Mouse (Mus musculus) right cerebral cortex, postnatal 14 days (tissue): ENCODE data around the gene She.
A peak's percentile ranks its signal among the peaks of the same experiment; 100 is the strongest.
"Not testable (repeated sequence)": the region's sequence is repeated elsewhere in the genome, so short reads cannot be mapped to it uniquely, and the experiment has no call there.

Source experiments
- DNase-seq: peaks from one replicate; pipeline ENCODE4 v3.0.0; 2022

Gene She

DNA sequence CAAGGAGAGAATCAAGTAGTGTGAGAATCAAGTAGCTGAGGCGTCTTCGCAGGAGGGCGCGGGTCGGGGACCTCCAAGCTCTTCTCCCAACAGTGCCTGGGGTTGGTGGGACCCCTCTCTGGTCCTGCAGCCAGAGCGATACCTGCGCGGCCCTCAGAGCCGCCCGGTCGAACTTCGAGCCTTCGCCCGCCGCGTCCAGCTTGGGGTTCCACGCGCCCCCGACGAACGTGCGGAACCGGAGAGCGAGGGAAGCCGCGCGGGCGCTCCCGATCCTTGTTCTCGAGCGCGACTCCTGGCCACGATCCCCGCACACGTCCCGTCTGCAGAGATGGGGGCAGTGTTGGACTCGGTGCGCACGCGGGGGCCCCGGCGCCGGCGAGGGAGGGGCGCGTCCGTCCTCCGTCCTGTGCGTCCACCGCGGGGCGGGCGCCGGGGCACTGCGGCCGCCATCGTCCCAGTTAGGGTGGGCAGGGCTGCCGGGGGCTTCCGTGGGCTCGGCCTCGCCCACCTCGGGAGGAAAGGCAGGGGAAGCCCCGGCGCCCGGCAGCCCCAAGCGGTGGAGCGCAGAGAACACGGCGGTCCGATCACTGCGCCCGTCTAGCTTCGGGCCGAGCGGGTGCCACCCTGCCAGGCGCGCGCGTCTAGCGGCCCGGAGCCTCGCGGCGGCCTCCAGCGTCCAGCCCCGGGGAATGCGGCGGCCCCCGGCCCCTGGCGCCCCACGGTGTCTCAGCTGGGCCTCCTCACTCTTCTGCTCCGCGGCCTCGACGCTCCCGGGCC is at the start of gene She:
Gene She (plus strand): TSS at position 556 of the 777 bp plus-strand sequence.
- no peak for DNase-seq

DNA sequence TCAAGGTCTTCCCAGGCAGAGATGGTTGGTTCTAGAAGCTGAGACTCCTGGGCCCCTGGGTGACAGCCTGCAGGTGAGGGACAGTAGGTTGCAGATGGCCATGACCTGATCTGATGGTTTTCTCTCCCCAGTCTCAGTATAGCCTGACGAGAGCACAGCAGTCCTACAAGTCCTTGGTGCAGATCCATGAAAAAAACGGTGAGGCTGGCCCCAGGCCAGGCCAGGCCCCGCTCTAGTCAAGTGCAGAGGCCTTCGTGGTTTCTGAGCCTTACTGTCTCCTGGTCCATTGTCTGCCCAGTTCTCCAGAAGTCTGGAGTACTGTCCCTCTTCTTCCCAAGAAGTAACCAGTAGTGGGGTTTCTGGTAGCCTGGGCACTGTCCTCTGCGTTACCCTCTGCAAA is 49.5 kb upstream of the She start:
- no peak for DNase-seq

DNA sequence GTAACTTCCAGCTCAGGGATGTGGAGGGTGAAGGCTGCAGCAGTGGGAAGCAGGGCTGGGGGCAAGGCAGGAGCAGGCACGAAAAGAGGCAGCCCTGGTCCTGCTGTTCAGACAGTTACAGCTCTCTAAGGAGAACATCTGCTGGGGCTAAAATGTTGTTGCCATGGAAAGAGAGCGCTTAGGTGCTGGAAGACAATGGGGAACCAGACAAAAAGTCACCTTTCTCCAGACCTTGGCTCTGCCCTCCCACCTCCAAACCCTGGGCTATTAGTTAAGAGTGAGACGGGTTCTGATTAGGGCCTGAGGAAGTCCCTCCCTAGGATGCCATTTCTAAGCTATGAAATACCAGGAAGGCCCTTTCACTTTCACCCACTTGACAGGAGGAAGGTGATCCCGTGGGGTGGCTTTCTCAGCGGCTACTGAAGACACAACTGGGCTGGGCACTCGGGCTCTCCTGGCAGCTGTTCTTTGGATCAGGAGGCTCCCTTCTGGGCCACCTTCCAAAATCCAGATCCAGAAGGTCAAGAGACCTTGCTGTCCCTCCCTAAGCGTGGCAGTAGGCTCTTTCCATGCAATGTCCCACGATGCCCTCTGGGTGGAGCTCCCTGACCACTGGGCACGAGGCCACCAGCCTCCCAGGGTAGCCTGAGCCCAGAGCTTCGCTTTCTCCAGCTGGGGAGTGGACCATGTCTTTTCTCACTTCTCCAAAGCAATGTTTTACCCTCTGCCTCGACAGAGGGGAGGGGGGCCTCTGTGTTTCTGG is 46.0 kb upstream of the She start:
- DNase-seq, result peak; percentile 77

DNA sequence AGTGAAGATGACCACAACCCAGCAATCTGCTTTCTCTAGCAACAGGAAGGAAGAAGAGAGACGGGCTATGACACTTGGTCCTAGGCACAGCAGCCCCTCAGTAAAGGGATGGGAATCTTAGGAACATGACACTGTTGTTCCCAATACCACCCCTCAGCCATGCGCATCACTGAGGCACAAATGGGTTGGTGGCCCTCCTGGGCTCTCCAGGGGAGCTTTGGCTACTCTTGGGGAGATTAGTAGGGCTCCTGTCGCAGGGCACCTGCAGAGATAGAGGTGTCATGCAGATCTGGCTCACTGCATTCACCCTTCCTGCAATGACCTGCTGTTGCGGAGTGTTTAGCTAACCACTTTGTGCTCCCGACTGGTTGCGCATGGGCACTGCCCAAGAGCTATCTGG is 44.9 kb upstream of the She start:
- no peak for DNase-seq

DNA sequence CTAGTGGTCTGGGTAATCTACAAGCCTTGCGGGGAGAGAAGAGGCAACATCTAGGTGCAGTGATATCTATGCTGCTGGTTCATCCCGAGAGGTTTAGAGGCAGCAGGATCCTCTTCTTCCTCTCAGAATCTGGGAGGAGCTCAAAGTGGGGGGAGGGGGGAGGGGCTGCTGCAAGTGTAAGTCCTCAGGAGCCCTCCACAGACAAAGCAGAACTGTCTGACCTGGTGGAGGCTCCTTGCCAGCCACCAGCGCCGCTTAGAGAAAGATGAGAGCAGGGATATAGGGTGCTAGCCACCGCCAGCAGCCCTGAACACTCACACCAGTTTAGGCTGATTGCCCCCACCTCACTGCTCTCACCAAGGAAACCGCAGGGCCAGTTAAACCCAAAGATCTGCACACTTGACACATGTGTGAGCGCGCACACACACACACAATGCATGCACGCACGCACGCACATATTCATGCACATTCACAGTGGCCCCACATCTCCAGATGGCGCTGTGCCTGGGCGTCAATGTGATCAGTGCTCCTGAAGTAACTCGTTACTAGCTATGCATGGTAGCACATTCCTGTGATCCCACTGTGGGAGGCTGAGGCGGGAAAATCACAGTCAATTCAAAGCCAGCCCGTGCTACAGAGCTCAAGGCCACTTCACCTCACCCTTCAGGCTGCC is 42.4 kb upstream of the She start:
- DNase-seq, result peak; percentile 39

DNA sequence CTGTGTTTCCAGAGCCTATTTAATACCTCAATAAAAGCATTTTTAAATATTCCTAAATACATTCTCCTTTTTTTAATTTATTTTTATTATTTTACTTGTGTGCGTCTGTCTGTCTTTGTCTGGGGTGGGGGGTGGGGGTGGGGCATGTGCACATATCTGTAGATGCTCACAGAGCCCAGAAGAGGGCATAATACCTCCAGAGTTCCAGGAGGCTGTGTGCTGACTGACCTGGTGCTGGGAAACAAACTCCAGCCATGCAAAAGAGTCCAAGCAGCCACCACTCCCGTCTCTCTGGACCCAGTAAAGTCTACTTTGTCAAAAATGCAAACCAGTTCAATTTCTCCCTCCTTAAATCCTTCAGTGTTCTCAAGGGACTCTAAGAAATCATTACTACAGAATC is 36.6 kb upstream of the She start:
- no peak for DNase-seq

DNA sequence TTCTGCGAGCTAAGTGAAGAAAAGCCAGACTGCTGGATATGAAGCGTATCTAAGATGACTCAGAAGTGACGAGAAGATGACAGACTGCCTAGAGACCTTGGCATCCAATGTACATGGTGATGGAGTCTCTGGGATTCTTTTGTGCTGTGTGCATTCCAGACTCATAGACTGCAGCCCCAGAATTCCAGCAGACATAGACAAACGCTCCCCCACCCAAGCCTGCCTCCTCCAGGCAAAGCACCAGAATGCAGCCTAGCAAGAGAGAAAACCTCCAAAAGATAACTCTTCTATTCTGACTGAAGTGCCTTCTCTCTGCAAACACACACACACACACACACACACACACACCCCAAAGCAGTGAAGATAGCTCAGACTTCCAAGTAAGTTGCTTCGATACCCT is 35.4 kb upstream of the She start:
- no peak for DNase-seq

DNA sequence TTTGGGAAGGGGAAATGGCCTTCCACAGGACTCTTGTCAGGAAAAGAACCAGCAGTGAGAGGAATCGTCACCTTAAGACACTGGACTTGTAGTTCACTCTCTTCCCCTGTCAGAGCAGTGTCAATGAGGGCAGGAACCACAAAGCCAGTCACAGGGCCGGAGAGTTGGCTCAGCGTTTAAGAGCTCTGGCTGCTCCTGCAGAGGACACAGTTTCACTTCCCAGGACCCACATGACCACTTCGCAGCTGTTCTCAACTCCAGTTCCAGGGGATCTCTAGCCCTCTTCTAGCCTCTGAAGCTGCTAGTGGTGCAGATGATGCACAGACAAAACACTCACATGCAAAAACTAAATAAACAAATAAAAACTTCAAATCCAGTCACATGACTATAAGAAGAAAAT is 34.8 kb upstream of the She start:
- DNase-seq, result no peak

DNA sequence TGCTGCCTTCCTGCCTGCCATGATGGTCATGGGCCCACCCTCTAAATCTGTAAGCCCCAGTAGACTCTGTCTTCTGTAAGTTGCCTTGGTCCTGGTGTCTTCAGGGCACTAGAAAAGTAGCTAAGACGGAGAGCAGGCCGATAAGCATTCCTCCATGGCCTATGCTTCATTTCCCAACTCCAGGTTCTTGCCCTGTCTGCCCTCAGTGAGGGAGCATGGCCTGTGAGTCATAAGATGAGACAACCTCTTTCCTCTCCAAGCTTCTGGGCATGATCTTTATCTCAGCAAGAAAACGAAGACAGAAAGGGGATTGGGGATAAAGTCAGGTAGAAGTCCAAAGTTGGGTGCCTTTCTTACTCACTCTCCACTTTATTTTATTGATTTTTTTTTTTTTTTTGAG is 32.7 kb upstream of the She start:
- no peak for DNase-seq

DNA sequence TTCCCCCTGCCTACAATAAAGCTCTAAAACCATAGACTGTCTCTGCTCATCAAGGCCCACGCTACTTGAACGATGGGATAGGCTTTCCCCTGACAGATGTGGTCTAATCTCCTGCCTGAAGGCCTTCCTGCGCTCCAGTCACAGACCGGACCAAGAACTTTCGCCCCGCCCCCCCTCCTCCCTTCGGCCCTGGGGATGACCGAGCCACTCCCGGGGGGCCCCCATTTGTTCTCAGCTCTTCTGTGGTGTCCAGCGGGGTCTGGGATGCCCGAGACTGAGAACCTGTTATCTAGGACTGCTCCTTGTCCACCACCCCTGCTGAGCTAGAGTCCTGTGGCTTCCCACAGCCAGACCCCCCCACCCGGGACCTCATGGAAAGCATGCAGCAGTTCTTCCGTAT is 31.7 kb upstream of the She start:
- no peak for DNase-seq

DNA sequence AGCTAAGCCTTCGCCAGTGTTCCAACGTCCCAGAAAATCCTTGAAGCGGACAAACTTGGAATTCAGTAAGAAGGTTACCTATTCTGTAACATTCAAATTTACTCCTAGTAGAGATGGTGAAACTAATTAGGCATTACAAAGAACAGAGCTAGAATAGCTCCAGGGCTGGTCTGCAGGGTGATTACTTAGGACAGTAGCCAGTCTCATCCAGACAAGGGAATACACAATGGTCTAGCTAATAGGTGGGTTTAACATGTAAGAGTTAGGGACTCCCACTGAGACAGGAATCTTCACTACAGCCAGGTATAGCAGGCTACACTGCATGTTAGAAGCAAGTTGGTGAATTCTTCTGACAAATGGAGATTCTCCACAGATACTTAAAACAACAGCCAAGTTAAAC is 31.1 kb upstream of the She start:
- DNase-seq, result not testable (repeated sequence)

DNA sequence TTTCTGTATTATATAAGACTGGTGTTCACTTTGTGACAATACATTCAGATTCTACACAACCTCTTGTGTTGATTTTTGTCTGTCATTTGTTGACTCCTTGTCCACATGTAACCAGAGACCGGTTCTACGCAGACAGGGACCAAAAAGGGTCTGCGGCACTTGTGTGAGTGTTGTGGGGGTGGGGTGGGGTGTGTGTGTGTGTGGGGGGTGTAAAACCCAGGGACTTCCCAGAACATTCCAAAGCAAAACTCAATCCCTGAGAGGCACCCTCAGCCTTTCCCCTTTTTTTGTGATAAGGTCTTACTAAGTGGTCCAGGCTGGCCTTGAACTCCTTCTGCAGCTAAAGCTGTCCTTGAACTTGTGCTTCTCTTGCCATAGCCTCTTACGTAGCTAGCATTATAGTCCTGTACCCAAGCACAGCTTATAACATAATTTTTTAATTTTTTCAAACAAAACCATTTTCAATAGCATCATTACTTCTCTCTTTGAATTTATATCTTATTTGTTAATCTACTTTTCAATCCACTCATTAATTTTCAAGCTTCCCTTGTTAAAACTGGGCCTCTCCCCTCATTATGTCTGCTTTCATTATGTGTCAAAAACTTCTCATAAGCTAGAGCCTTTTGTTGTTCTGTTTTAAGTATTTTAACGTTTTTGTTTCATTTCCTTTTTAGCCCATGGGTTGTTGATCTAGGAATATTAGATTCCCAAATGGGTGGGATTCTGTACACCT is 30.2 kb upstream of the She start:
- DNase-seq, result no peak

DNA sequence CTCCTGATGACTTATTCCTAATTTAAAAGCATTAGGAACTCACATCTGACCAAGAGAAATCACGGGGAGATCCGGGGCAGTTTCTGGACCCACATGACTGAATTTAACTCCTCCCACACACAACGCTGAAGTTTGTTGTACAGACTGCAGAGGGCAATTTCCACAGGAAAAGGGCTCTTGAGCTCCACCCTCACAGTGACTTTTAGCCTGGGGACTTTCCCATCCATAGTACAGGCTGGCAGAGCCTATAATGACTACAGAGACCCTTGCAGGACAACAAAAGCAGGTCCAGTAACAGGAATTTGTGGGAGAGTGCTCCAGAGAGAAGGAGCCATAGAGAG is 29.7 kb upstream of the She start:
- no peak for DNase-seq

DNA sequence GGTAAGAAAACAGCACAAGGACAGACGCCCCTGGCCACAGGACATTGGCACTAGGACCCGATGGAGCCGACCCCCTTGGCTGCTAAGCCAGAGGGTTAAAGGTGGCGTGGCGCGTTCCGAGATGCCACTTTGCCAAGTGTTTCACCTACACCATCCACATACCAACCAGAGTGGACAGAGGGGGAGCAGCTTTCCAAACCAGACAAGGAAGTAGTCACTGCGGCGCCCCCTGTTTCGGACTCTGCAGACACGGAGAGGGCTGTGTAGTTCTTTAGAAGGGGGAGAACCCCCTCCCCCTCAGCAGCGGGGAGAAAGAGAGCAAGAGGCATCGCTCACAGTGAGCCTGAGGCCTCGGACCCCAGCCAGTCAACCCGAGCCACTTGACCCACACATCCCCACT is 28.3 kb upstream of the She start:
- DNase-seq, result no peak

DNA sequence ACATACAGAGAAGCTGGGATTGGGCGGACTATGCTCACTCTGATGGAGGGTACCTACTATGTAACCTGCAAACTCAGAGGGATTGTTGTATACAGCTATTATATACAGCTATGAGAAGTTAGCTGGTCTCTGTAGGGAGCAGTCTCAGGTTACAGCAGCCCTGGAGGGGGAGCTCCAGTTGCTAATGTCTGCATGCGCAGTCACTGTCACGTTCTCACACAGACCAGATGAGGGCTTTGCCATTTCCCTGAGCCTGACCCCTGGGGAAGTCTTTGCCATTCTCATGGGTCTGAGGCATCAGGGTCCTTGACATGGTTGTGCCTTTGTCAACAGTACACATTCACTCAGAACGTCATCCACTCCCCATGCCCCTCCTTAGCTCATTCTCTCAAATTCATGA is 26.0 kb upstream of the She start:
- DNase-seq, result no peak

DNA sequence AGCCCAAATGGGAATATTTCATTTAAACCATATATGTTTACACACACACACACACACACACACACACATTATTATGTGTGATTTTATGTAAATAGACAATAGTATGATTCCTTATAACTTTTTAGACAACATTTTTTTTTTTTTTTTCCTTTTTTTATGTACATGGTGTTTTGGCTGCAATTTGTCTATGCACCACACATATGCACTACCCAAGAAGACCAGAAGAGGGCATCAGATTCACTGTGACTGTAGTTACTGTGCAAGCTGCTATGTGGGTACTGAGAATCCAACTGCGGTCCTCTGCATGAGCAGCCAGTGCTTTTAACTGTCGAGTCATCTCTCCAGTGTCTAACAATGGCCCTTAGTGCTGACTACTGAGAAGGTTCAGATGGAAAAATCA is 24.4 kb upstream of the She start:
- no peak for DNase-seq

DNA sequence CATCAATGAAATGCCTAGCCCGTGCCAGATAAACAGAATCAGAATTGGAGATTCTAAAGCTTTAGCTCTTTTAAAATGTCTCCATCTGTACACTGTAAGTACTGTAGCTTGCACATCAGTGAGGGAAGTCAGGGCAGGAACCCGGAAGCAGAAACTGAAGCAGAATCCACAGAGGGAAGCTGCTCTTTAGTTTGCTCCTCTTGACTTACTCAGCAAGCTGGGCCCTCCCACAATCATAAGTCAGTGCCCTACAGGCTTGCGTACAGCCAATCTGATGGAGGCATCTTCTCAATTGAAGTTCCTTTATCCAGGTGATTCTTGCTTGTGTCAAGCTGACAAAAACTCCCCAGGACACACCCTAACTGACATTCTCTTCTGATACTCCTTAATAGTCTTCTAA is 24.0 kb upstream of the She start:
- DNase-seq, result no peak

DNA sequence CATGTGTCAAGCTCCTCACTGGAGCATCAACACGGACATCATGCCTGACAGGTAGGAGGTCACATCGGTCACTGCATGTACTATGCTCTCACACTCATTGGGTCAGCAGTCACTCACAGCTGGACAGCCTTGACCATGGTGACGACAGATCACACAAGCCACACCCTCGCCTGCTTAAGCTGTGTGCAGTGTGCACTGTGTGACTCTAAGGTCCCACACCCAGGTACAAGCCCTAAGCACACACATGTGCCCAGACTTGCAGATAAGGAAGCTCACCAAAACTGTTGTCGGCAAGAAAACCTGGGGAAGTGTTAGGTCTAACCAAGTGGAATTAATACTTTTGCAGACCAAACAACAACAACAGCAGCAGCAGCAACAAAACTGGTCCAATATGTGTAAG is 23.3 kb upstream of the She start:
- no peak for DNase-seq

DNA sequence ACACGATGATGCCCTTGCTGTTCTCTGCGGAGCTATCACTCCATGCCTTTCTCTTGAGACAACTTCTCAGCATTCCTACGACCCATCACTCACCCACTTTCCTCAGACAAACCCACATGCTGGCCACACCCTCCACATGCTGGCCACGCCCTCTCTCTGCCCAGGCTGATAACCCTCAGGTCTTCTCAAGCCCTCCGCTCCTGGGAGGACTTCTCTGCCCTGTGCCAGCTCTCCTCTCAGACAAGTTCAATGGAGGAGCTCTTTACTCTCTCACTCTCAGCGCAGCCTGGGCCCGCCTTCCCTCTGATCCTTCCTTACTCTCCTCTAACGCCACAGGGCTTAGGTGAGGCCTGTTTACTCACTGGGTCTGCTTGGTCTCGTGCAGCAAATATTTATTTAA is 22.5 kb upstream of the She start:
- no peak for DNase-seq

DNA sequence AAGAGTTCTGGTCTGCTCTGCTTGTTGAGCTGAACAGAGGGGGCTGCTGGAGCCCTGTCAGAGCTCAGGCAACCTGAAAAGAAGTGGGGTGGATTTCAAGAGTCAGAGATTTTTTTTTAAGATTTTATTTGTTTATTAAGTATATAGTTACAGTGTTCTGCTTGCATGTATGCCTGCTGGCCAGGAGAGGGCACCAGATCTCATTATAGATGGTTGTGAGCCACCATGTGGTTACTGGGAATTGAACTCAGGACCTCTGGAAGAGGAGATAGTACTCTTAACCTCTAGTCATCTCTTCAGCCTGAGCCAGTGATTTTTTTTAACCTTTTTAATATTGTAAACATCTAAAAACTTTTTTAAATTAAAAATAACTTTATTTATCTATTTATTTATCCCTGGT is 20.3 kb upstream of the She start:
- DNase-seq, result no peak

DNA sequence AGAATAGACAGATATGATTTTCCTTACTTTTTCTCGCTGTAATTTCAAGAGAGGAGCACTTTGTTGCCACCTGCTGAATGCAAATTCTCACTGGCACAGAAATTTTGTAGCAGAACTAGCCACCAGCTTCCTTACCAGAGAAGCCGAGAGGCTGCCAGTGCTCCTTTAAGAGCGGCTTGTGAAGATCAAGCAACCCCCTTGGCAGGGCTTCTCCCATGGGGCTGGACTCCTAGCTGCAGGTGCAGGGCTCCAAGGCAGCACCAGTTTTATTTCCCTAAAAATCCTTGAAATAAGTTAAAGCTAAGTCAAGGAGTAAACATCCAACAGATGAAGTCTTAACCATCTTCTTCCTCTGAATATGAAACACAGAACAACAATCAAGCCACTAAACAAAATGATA is 19.0 kb upstream of the She start:
- DNase-seq, result no peak

DNA sequence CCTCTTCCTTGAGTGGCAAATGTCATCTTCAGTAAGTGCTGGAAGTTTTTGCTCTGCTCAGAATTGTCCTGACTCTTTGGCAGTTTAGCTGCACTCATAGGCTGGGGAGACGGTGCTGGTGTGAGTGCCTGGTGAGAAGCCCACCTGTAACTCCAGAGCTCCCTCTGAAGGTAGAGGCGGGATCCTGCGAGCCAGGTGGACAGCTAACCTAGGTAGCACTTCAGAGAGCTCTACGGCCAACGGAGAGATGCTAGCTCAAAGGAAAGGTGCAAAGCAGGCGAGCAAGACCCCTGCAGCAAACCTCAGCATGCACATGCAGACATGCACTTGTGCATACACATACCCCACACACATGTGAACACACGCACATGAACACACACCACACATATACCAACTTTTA is 17.1 kb upstream of the She start:
- DNase-seq, result no peak

DNA sequence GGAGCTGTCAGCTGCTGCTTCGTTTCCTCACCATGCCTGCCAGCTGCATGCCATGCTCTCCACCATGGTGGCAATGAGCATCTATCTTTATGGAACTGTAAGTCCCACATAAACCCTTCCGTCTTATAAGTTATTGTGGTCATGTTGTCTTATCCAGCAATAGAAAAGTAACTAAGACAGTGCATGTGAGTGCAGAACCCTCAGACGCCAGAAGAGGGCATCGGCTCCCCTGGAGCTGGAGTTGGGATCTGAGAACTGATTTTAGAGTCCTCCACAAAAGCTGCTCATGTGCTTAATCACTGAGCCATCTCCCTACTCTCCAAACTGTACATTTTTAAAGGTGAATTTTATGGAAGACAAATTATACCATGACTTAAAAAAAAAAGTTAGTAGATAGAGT is 14.1 kb upstream of the She start:
- peak; percentile 31 for DNase-seq

DNA sequence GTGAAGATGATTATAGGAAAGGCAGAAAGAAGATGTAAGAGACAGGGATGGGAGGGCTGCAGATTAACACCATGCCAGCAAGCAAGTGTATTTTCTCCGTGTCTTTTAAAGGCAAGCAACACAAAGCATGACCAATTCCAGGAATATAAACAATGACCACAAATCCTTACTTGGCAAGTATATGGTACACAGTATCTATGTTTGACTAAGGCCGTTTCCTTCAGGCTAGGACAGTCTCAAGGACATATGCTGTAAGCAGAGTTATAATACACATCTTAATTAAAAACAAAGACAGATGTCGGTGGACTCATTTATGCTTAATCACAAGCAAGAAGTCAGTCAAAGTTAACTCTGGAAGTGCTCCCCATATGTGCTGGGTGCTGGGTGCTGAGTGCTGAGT is 12.6 kb upstream of the She start:
- DNase-seq, result no peak
